Mouse (Mus musculus): Measurements from ENCODE around the gene 9230110F15Rik.
"Not testable (repeated sequence)": the region's sequence is repeated elsewhere in the genome, so short reads cannot be mapped to it uniquely, and the experiment has no call there.

The 9230110F15Rik gene

DNA sequence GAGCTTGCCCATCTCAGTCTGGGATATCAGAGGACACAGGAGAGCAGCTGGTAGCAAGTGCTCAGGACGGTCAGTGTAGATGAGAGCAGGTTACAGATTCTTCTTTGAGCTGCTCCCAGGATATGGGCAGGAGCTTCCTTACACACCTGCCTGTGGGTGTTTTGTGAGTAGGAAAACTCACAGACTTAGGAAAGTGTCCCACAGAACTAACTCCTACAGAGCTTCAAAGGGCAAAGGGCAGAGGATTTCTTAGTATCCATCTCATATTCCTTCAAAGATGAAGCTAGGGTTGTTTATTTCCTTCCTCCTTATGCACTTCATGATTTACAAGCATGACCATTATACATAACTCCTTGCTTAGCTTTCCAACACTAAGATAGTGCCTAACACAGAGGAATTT lies at the start of gene 9230110F15Rik:
Gene 9230110F15Rik (minus strand): TSS at position 101 of the 400 bp plus-strand sequence.
- no peak for DNase-seq (ENCODE audit: low read depth, low spot score)

DNA sequence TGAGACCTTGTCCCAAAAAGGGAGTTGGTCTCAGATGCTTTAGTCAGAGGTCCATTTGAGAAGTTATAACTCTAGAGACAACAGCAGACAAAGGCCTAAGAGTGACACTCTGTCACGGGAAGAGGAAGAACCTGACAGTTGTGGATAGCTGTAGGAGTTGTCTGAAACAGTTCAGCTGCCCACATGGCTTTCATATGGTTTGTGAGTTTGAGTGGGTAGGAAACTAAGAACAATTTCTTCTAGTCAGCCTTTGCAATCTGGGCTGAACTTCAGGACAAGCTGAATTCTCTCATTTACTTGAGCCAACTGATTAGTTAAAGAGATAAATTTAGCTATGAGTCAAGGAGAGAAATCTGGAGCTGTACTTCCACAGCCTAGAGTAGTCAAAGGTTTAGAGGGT lies 49.2 kb upstream of the 9230110F15Rik start:
- DNase-seq (ENCODE audit: low read depth, low spot score), result not testable (repeated sequence)

GRCm38 (mm10) chr9:35817881-35818280 lies 26.1 kb downstream of the 9230110F15Rik start:
- DNase-seq (ENCODE audit: low read depth, low spot score), result not testable (repeated sequence)

GRCm38 (mm10) chr9:35798146-35798545 lies 45.8 kb downstream of the 9230110F15Rik start:
- no peak for DNase-seq (ENCODE audit: low read depth, low spot score)

- DNase-seq (ENCODE audit: low read depth, low spot score), result no peak
Observed at GRCm38 (mm10) chr9:35790001-35790400, 53.9 kb downstream of the 9230110F15Rik start, which contains the start of the genes Gm27235 and D730048I06Rik. Gm27235 (minus strand) TSS chr9:35790101. D730048I06Rik (minus strand) TSS chr9:35790112.
